12 mouse cellular contexts compared by ENCODE assay signal in genomic region chr6:125585579-125585978, GRCm38 (mm10). TPM values are rescaled to one million over a fixed set of nuclear protein-coding genes. Genes with fewer than 3 reads are reported as not detected.
DNase-seq lines count a peak whose midpoint lies in the region; ATAC-seq lines count a peak whose summit lies in the region.
"Had no signal": no experiment of that assay in that cellular context is flagged by ENCODE, and none has a peak within 500 bp of the region (broad histone marks: within the 10 kb centered on the region; RNA-seq: fewer than 3 reads in every experiment).

No protein-coding gene starts in this region.

- DNase-seq in cerebellum, postnatal 10 days, result peak; percentile 76 to 77
- DNase-seq in cerebellum, postnatal 36 days, result no peak
- DNase-seq in midbrain, embryonic 10.5 days (ENCODE audit: low spot score), result no peak
- peak; percentile 68 for DNase-seq in kidney, adult 9 months
- no peak for DNase-seq in heart, postnatal 25 days (ENCODE audit: low spot score)
- DNase-seq: cerebellum, adult 11-12 months; gastrocnemius, postnatal 14 days; heart, postnatal 36 days; liver, embryonic 13.5 days had no signal

- no peak overlapping the region for H3K4me3 ChIP-seq in midbrain, embryonic 10.5 days
- H3K4me3 ChIP-seq in midbrain, embryonic 15.5 days, result no peak overlapping the region
- H3K4me3 ChIP-seq in stomach, embryonic 14.5 days (ENCODE audit: low read depth, low read length), result no peak overlapping the region
- H3K4me3 ChIP-seq: liver, embryonic 13.5 days had no signal

- peaks cover 33% of the 10 kb centered on the region for H3K4me1 ChIP-seq in midbrain, embryonic 10.5 days
- peaks cover 10% of the 10 kb centered on the region for H3K4me1 ChIP-seq in midbrain, embryonic 15.5 days
- H3K4me1 ChIP-seq in stomach, embryonic 14.5 days (ENCODE audit: control insufficient read depth, insufficient read depth, low read length), result peaks cover 11% of the 10 kb centered on the region; the same call in 1 of the 2 replicates

- intact Hi-C loops in heart, postnatal 25 days (cut with DNase I), result no loop called here

- no peaks in the 10 kb centered on the region for H3K9me3 ChIP-seq in midbrain, embryonic 10.5 days (replicated peaks)
- no peaks in the 10 kb centered on the region for H3K9me3 ChIP-seq in midbrain, embryonic 15.5 days
- no peaks in the 10 kb centered on the region for H3K9me3 ChIP-seq in stomach, embryonic 14.5 days (ENCODE audit: control insufficient read depth, low read depth, low read length)
- H3K9me3 ChIP-seq: liver, embryonic 13.5 days had no signal

- 51% methylated on average over 3 of the region's 3 CpGs for WGBS in midbrain, embryonic 10.5 days
- 49% methylated on average over 3 of the region's 3 CpGs for WGBS in midbrain, embryonic 15.5 days
- 58% methylated on average over 3 of the region's 3 CpGs for WGBS in stomach, embryonic 14.5 days

- no peak overlapping the region for H3K4me2 ChIP-seq in midbrain, embryonic 15.5 days
- no peak overlapping the region for H3K4me2 ChIP-seq in stomach, embryonic 14.5 days (replicated peaks; ENCODE audit: low read depth, low read length)
- H3K4me2 ChIP-seq: liver, embryonic 13.5 days had no signal

- no peaks in the 10 kb centered on the region for H3K36me3 ChIP-seq in midbrain, embryonic 10.5 days
- H3K36me3 ChIP-seq in midbrain, embryonic 15.5 days (replicated peaks), result no peaks in the 10 kb centered on the region
- no peaks in the 10 kb centered on the region for H3K36me3 ChIP-seq in stomach, embryonic 14.5 days (ENCODE audit: control insufficient read depth, insufficient read depth, low read length)
- H3K36me3 ChIP-seq: liver, embryonic 13.5 days had no signal

- H3K9ac ChIP-seq in midbrain, embryonic 15.5 days, result no peak overlapping the region
- H3K9ac ChIP-seq in stomach, embryonic 14.5 days (replicated peaks; ENCODE audit: low read depth, low read length), result no peak overlapping the region
- H3K9ac ChIP-seq: liver, embryonic 13.5 days had no signal

- ATAC-seq in midbrain, embryonic 15.5 days (replicated peaks), result no peak
- no peak for ATAC-seq in stomach, embryonic 14.5 days (ENCODE audit: insufficient number of reproducible peaks, insufficient read depth, low FRiP score, low read depth)
- ATAC-seq in activated CD4-positive, CD25-positive, alpha-beta regulatory T cell, adult 4 months, result no peak

- peak overlapping the region; percentile 64 for H3K27ac ChIP-seq in midbrain, embryonic 10.5 days (replicated peaks)
- no peak overlapping the region for H3K27ac ChIP-seq in midbrain, embryonic 15.5 days
- peak overlapping the region; percentile 40; the same call in 1 of the 2 replicates for H3K27ac ChIP-seq in stomach, embryonic 14.5 days (ENCODE audit: low read length)

- H3K27me3 ChIP-seq in midbrain, embryonic 10.5 days (ENCODE audit: low read depth, poor library complexity, severe bottlenecking), result no peaks in the 10 kb centered on the region
- H3K27me3 ChIP-seq in midbrain, embryonic 15.5 days (replicated peaks), result no peaks in the 10 kb centered on the region
- H3K27me3 ChIP-seq in stomach, embryonic 14.5 days (ENCODE audit: control insufficient read depth, insufficient read depth, low read length), result no peaks in the 10 kb centered on the region
- H3K27me3 ChIP-seq: liver, embryonic 13.5 days had no signal

RNA-seq across cellular contexts. Expression of gene Vwf, which starts 39.0 kb away (rescaled TPM):
- 5.8 and 10.1 TPM in 2 replicates for polyA plus RNA-seq in midbrain, embryonic 10.5 days (2016; fragmentation: Nextera tagmentation; extraction: Ambion mirVana)
- 10.8 and 11.3 TPM in 2 replicates for polyA plus RNA-seq in midbrain, embryonic 15.5 days (2015; fragmentation: Nextera tagmentation; extraction: Ambion mirVana)
- 7.5 and 9.8 TPM in 2 replicates for polyA plus RNA-seq in stomach, embryonic 14.5 days (2014; fragmentation: Nextera tagmentation; extraction: Ambion mirVana)
- 100 to 1,000 TPM; 104 to 114 TPM for total RNA-seq in heart, postnatal 25 days (2021)
- under 1 TPM in 1 of 2 experiments, not detected in 1; 0.20 TPM for polyA plus RNA-seq in activated CD4-positive, CD25-positive, alpha-beta regulatory T cell, adult 4 months (2017; shearing (Covaris generic))

Comparison
In these comparisons a context has a peak if more than half of its experiments do, and no peak if none do; other contexts are left out.
1. DNase-seq: peak in cerebellum, postnatal 10 days (2 of 2) and kidney, adult 9 months (single experiment); none in cerebellum, postnatal 36 days (0 of 2), midbrain, embryonic 10.5 days (single experiment) and heart, postnatal 25 days (single experiment).